Mouse (Mus musculus) neural tube, embryonic 11.5 days (tissue): ENCODE measurements around the gene Bmp2k. TPM values are rescaled to one million over a fixed set of nuclear protein-coding genes. Genes with fewer than 3 reads are reported as not detected.

Source experiments
- ATAC-seq: fragments of 200-750 bp; cut with Nextera tagmentation; 2 replicates; pipeline ENCODE4 v1.8.0; 2017; ENCODE audit warnings: moderate number of reproducible peaks, mild to moderate bottlenecking, moderate TSS enrichment, moderate library complexity; ENCODE audit not compliant: insufficient read depth, low FRiP score, low TSS enrichment
- DNase-seq: peaks from one replicate; pipeline ENCODE4 v3.0.0-alpha.2; 2015; ENCODE audit warnings: low spot score
- H3K27ac ChIP-seq: fragments of 300-500 bp; sonication (generic); 2 replicates; pipeline ENCODE4 v1.5.1; 2014; ENCODE audit warnings: low read depth, mild to moderate bottlenecking, low read length
- H3K27me3 ChIP-seq: fragments of 300-500 bp; sonication (generic); 2 replicates; pipeline ENCODE4 v1.6.1; 2014; ENCODE audit warnings: mild to moderate bottlenecking, low read length, mixed read lengths; ENCODE audit not compliant: control insufficient read depth, insufficient read depth
- H3K36me3 ChIP-seq: fragments of 300-500 bp; sonication (generic); 2 replicates; pipeline ENCODE4 v1.6.1; 2014; ENCODE audit warnings: mild to moderate bottlenecking, low read length, moderate library complexity, mixed read lengths; ENCODE audit not compliant: control insufficient read depth, insufficient read depth
- H3K4me1 ChIP-seq: fragments of 300-500 bp; sonication (generic); 2 replicates; pipeline ENCODE4 v1.6.1; 2014; ENCODE audit warnings: low read length, mixed read lengths; ENCODE audit not compliant: control insufficient read depth, insufficient read depth
- H3K4me2 ChIP-seq: fragments of 300-500 bp; sonication (generic); 2 replicates; pipeline ENCODE4 v1.6.1; 2014; ENCODE audit warnings: low read depth, mild to moderate bottlenecking, moderate library complexity
- H3K4me3 ChIP-seq: fragments of 300-500 bp; sonication (generic); 2 replicates; pipeline ENCODE4 v1.5.1; 2014; ENCODE audit warnings: low read depth, low read length
- H3K9ac ChIP-seq: fragments of 300-500 bp; sonication (generic); 2 replicates; pipeline ENCODE4 v1.6.1; 2014; ENCODE audit warnings: mild to moderate bottlenecking, low read length
- H3K9me3 ChIP-seq: fragments of 300-500 bp; sonication (generic); 2 replicates; pipeline ENCODE4 v1.6.1; 2016; ENCODE audit warnings: low read length; ENCODE audit not compliant: control insufficient read depth
- WGBS: fragments of 180-500 bp; shearing (Covaris S2); extraction: QIAGEN DNeasy Blood & Tissue Kit; methylation state at CpG from one replicate; pipeline ENCODE4 v1.1.7; 2014; 5-methylcytosine and 5-hydroxymethylcytosine counted together
- polyA plus RNA-seq: library from polyadenylated mRNA; unstranded; fragments of >200 nt; fragmentation: Nextera tagmentation; extraction: Ambion mirVana; gene quantifications from 2 replicates; pipeline ENCODE4 v1.2.1, GENCODE M21; 2014

The Bmp2k gene
- polyA plus RNA-seq, 1 experiment from 2014 or later: 11.2 TPM

DNA sequence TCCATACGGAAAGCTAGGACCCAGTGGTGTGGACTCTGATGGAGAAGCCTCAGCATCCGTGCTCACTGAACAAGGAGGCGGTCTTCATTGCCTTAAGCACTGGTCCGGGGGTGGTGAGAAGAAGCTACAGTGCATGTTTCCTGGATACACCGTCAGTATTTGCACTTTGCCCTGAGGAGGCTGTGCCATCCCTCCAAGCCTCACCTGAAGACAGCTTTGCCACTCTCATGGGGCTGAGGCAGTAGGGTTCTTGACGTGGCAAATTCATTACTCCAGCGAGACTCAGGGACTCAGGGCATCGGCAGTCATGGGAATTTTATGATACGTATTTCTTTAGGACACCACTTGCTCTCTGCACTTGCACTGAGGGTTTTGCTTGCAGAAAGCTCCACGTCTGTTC, 49.2 kb downstream of the Bmp2k start:
- Histone ChIP-seq H3K4me3 (no peak overlapping the region), H3K4me1 (no peaks in the 10 kb centered on the region), H3K27ac (no peak overlapping the region), H3K4me2 (no peak overlapping the region), H3K36me3 (no peaks in the 10 kb centered on the region), H3K9me3 (no peaks in the 10 kb centered on the region), H3K9ac (no peak overlapping the region), H3K27me3 (no peaks in the 10 kb centered on the region)
- DNase-seq (no peak), ATAC-seq (no peak)
- WGBS: 92% methylated on average over 10 of the region's 10 CpGs

DNA sequence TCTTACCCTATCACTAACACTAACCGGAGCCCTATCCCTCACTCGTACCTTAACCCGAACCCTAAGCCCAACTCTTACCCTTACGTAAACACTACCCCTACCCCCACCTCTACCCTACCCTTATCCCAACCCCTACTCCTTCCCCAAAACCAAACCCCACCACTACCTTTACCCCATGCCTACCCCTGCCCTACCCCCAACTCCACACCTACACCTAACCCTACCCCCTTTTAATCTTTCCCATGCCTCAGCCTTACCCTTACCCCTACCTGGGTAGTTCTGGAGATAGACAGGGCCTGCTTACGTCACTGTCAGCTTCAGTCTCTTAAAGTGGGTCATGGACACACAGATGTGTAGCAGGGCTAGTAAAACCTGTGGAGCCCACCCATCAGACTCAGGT, 51.4 kb downstream of the Bmp2k start:
- H3K27ac ChIP-seq: no peak overlapping the region
- no peaks in the 10 kb centered on the region for H3K4me1 ChIP-seq
- H3K36me3 ChIP-seq: no peaks in the 10 kb centered on the region
- WGBS: 93% methylated on average over 5 of the region's 5 CpGs
- H3K27me3 ChIP-seq: no peaks in the 10 kb centered on the region
- no peak overlapping the region for H3K4me3 ChIP-seq
- H3K9me3 ChIP-seq: no peaks in the 10 kb centered on the region
- no peak overlapping the region for H3K4me2 ChIP-seq
- no peak for ATAC-seq
- no peak overlapping the region for H3K9ac ChIP-seq
- no peak for DNase-seq

DNA sequence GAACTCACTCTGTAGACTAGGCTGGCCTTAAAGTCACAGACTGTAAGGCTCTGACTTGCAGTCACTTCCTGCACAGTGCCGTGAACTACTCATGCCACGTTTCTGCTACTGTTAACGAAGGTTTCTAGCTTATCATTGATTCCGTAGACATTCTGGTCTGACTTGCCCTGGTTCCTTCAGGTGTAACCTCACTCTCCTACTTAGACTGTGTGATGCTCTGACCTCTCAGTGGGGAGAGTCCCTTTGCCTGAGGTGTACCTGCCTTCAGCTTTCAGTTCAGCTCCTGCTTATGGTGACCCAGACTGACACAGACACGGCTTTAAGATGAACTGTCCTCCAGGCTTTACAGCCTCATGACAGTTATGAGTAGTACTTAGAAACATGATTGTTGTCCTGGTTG, 56.7 kb downstream of the Bmp2k start:
- Histone ChIP-seq H3K9ac (no peak overlapping the region), H3K4me3 (no peak overlapping the region), H3K4me2 (no peak overlapping the region), H3K4me1 (no peaks in the 10 kb centered on the region), H3K27me3 (no peaks in the 10 kb centered on the region), H3K9me3 (no peaks in the 10 kb centered on the region), H3K27ac (no peak overlapping the region), H3K36me3 (no peaks in the 10 kb centered on the region)
- DNase-seq (no peak), ATAC-seq (no peak)
- 97% methylated on average over 5 of the region's 5 CpGs for WGBS

DNA sequence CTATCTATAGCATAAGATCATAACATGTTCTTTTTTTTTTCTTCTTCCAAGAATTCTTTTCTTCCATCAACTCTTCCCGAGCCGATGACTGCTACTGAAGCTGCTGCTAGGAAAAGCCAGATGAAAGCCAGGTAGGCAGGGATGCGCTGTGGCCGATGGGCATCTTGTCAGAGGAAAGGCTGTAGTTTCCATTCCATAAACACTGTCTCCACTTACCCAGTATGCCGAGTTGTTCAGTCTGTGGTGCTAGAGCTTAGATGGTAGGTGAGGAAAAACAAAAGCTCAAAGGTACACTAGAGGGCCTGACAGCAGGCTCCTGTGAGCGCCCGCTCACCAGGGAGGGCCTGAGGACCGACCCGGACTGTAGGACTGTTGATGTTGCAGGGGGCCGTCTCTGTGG, 57.3 kb downstream of the Bmp2k start:
- no peaks in the 10 kb centered on the region for H3K9me3 ChIP-seq

DNA sequence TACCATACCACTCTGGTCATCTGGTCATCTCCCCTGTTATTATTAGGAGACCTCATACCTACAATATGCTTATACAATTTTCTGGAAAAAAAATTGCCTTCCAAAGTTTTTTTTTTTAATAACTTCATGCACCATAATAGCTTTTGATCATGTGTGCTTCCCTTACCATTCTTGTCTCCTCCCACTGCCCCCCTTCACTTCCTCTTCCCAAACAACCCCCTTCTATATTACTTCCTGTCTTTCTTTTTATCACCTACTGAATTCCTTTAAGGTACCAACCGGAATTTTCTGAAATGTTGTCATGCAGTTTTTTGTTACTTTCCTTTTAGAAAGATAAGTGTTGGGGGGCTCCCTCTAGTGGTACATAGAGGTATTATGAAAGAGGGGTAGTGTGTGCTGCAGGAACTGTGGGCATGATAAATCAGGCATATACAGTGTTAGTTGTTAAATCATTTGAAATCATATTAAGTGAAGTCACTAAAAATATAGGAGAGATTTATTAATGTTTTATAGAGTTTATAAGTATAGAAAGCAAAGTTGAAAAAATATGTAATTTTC, 58.1 kb downstream of the Bmp2k start:
- no peaks in the 10 kb centered on the region for H3K36me3 ChIP-seq
- no peak overlapping the region for H3K9ac ChIP-seq
- 22% methylated on average over 1 of the region's 1 CpGs for WGBS
- H3K4me3 ChIP-seq: no peak overlapping the region
- H3K4me1 ChIP-seq: no peaks in the 10 kb centered on the region
- ATAC-seq (0 out of 2 replicates have a peak, but pooled peaks have one; percentile 48), DNase-seq (peak; percentile 23)
- H3K4me2 ChIP-seq: no peak overlapping the region
- H3K9me3 ChIP-seq: no peaks in the 10 kb centered on the region
- no peaks in the 10 kb centered on the region for H3K27me3 ChIP-seq
- no peak overlapping the region for H3K27ac ChIP-seq

More for the DNA sequence above, 57.3 kb downstream of the Bmp2k start:
- H3K27me3 ChIP-seq: no peaks in the 10 kb centered on the region
- H3K4me1 ChIP-seq: no peaks in the 10 kb centered on the region
- DNase-seq (no peak), ATAC-seq (no peak)
- 87% methylated on average over 10 of the region's 10 CpGs for WGBS
- no peak overlapping the region for H3K9ac ChIP-seq
- H3K36me3 ChIP-seq: no peaks in the 10 kb centered on the region
- H3K4me2 ChIP-seq: no peak overlapping the region
- H3K4me3 ChIP-seq: no peak overlapping the region
- H3K27ac ChIP-seq: no peak overlapping the region

DNA sequence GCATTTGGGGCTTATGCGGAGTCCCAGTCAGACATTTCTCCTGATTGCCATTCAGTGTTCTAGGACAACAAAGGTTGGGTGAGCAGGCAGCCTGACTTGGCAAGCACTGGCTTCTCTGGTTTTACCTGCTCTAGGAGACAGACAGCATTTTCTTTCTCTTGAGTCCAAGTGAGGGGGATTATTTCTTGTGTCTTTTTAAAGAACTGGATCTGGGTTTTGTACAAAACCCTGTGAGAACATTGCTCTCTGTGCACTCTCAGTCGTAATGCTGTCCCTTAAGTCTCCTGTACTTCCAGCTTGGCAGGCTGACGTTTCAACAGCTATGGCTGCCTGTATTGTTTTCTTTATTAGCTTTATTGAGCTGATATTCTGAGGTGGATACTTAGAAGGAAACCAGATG, 58.9 kb downstream of the Bmp2k start:
- no peaks in the 10 kb centered on the region for H3K36me3 ChIP-seq
- WGBS: 76% methylated on average over 3 of the region's 3 CpGs
- H3K4me1 ChIP-seq: no peaks in the 10 kb centered on the region
- no peak overlapping the region for H3K9ac ChIP-seq
- H3K27me3 ChIP-seq: no peaks in the 10 kb centered on the region
- H3K4me2 ChIP-seq: no peak overlapping the region
- DNase-seq (no peak), ATAC-seq (no peak)
- no peak overlapping the region for H3K27ac ChIP-seq
- H3K4me3 ChIP-seq: no peak overlapping the region
- H3K9me3 ChIP-seq: no peaks in the 10 kb centered on the region

DNA sequence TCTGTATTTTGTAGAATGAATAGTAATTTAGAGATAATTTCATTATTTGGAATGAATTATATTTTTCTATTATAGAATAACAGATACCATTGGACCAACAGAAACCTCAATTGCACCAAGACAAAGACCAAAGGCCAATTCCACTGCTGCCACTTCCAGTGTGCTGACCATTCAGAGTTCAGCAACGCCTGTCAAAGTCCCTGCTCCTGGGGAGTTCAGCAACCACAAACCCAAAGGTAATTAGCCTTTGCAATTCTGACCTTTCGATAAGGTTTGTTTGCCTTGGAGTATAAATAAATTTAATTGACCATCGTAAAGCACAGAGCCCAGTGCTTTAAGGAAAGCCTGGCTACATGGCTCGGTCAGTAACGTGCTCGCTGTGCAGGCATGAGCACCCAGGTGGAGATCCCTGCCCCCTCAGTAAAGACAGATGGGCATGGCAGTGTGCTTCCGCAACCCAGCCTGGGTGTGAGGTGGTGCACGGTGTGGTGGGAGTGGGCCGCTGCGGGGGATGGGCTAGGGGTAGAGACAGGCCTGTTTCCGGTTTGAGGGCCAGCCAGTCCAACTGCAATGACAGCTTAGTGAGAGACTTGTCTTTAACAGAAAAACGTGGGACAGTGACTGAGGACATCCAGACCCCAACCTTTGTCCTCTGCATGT, 59.4 kb downstream of the Bmp2k start:
- WGBS: 74% methylated on average over 12 of the region's 12 CpGs
- Histone ChIP-seq H3K27me3 (no peaks in the 10 kb centered on the region), H3K9ac (no peak overlapping the region), H3K4me3 (no peak overlapping the region), H3K27ac (no peak overlapping the region), H3K36me3 (no peaks in the 10 kb centered on the region), H3K9me3 (no peaks in the 10 kb centered on the region), H3K4me1 (no peaks in the 10 kb centered on the region), H3K4me2 (no peak overlapping the region)
- ATAC-seq (no peak), DNase-seq (no peak)

DNA sequence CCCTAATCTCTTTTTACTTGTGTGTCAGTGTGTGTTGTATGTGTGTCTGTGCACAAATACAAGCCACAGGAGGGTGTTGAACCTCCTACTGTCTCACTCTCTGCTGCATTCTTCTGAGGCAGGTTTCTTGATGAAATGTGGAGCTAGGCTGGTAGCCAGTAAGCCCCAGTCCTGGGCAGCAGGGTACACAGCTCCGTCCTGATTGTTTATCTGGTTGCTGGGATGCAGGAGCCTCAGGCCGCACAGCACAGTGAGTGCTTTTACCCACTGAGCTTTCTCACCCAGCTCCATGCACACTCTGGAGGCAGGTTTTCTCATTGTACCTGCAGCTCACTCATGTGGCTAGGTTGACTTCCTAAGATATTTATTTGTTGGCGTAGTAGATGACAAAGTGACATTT, 63.4 kb downstream of the Bmp2k start:
- Histone ChIP-seq H3K4me2 (no peak overlapping the region), H3K4me1 (no peaks in the 10 kb centered on the region), H3K27ac (no peak overlapping the region), H3K27me3 (no peaks in the 10 kb centered on the region), H3K9ac (no peak overlapping the region), H3K4me3 (no peak overlapping the region), H3K36me3 (no peaks in the 10 kb centered on the region), H3K9me3 (no peaks in the 10 kb centered on the region)
- WGBS: 74% methylated on average over 3 of the region's 3 CpGs
- ATAC-seq (no peak), DNase-seq (no peak)

DNA sequence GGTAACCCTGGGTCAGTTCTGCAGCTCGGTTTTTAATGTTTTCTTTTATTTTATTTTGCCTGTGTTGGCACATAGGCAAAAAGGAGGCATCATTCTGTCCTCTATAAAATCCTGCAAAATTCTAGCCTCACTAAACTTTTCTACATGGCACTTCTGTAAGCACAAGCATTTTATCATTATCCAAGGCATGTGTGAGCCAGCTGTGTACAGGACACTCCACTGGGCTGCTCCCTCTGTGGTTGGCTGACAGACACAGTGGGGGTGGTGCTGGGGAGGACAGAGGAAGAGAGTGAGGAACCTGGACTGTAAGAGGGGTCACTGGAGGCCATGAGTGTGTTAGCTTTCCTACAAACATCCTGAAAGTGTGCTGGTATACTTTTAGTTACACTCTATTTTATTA, 64.6 kb downstream of the Bmp2k start:
- 83% methylated on average over 1 of the region's 1 CpGs for WGBS
- Histone ChIP-seq H3K27ac (no peak overlapping the region), H3K36me3 (no peaks in the 10 kb centered on the region), H3K9ac (no peak overlapping the region), H3K4me3 (no peak overlapping the region), H3K4me1 (no peaks in the 10 kb centered on the region), H3K27me3 (no peaks in the 10 kb centered on the region), H3K4me2 (no peak overlapping the region), H3K9me3 (no peaks in the 10 kb centered on the region)
- no peak for ATAC-seq
- DNase-seq: no peak
